Mouse (Mus musculus) CH12.LX (cell line): ENCODE measurements around the gene Ccnd3.

Experiments used
- CHD1 ChIP-seq: IDR thresholded peaks from 2 replicates; pipeline ENCODE4 v1.6.1; 2012; ENCODE audit warnings: low read depth, low read length, improper control_type of control experiment, inconsistent platforms
- CHD2 ChIP-seq: IDR thresholded peaks from 2 replicates; pipeline ENCODE4 v1.6.1; 2011; ENCODE audit warnings: low read length, improper control_type of control experiment
- CTCF ChIP-seq, 2 experiments: IDR thresholded peaks in 1 of 2; conservative IDR thresholded peaks in 1 of 2; 2 replicates each; pipeline ENCODE4 v1.5.1; 2011 to 2012; ENCODE audit warnings: low read depth in 2 of 2, low read length in 2 of 2, improper control_type of control experiment in 1 of 2, inconsistent platforms in 1 of 2, mild to moderate bottlenecking in 1 of 2, moderate library complexity in 1 of 2
- RAD21 ChIP-seq: IDR thresholded peaks from 2 replicates; pipeline ENCODE4 v1.6.1; 2011; ENCODE audit warnings: low read depth, mild to moderate bottlenecking, low read length, improper control_type of control experiment, moderate library complexity

GRCm38 (mm10) chr17:47559726-47560125 lies 54.9 kb downstream of the Ccnd3 start:
- no peak for TF ChIP-seq RAD21
- no peak for TF ChIP-seq CHD1
- TF ChIP-seq CTCF (conservative IDR thresholded peaks at IDR 0.05 in 1 of 2, IDR thresholded peaks at IDR 0.05 in 1 of 2; ENCODE audit: low read depth in 2 of 2, low read length in 2 of 2): no peak
- TF ChIP-seq CHD2: no peak
